Comparison of ENCODE assay signal across 8 mouse cellular contexts in genomic region chr11:3290640-3291310, GRCm38 (mm10). TPM values are rescaled to one million over a fixed set of nuclear protein-coding genes. Genes with fewer than 3 reads are reported as not detected.
A peak's percentile ranks its signal among the peaks of the same experiment; 100 is the strongest.
DNase-seq lines count a peak whose midpoint lies in the region; TF ChIP-seq lines count a peak whose summit lies in the region.

No protein-coding gene starts in this region.

- TF ChIP-seq POLR2A in bone marrow, adult 2 months (IDR thresholded peaks at IDR 0.05; ENCODE audit: borderline replicate concordance, control insufficient read depth, low read depth, low read length) = peak; percentile 48

- no peaks in the 10 kb centered on the region for H3K9me3 ChIP-seq in E14TG2a.4 (ENCODE audit: low read length)
- 0 out of 2 replicates have a peak, but pooled peaks cover 6% of the 10 kb centered on the region for H3K9me3 ChIP-seq in forebrain, embryonic 10.5 days
- 0 out of 2 replicates have a peak, but pooled peaks cover 3% of the 10 kb centered on the region for H3K9me3 ChIP-seq in hindbrain, embryonic 10.5 days

- H3K27ac ChIP-seq in bone marrow, adult 2 months (ENCODE audit: control insufficient read depth, insufficient read depth, low read depth, low read length, poor library complexity) = peak overlapping the region; percentile 98
- H3K27ac ChIP-seq in forebrain, embryonic 10.5 days = peak overlapping the region; percentile 100
- H3K27ac ChIP-seq in hindbrain, embryonic 10.5 days = peak overlapping the region; percentile 100

- H3K36me3 ChIP-seq in E14TG2a.4 (ENCODE audit: insufficient read depth, low read length) = peaks cover 44% of the 10 kb centered on the region
- peaks cover 44% of the 10 kb centered on the region for H3K36me3 ChIP-seq in forebrain, embryonic 10.5 days (replicated peaks)
- peaks cover 46% of the 10 kb centered on the region for H3K36me3 ChIP-seq in hindbrain, embryonic 10.5 days

- under 1% methylated on average over 50 of the region's 50 CpGs for WGBS in bone marrow, adult 2 months
- under 1% methylated on average over 50 of the region's 50 CpGs for WGBS in forebrain, embryonic 10.5 days
- WGBS in hindbrain, embryonic 10.5 days = under 1% methylated on average over 50 of the region's 50 CpGs

- TF ChIP-seq CTCF in E14TG2a.4 (conservative IDR thresholded peaks at IDR 0.05; ENCODE audit: low read length) = no peak
- TF ChIP-seq CTCF in bone marrow, adult 2 months (IDR thresholded peaks at IDR 0.05; ENCODE audit: control insufficient read depth, insufficient read depth, low read length) = no peak

- H3K4me1 ChIP-seq in E14TG2a.4 (replicated peaks; ENCODE audit: low read depth, low read length) = peaks cover 47% of the 10 kb centered on the region
- no peaks in the 10 kb centered on the region; the same call in 1 of the 2 replicates for H3K4me1 ChIP-seq in bone marrow, adult 2 months (ENCODE audit: control insufficient read depth, insufficient read depth, low read length)
- H3K4me1 ChIP-seq in forebrain, embryonic 10.5 days = peaks cover 58% of the 10 kb centered on the region
- peaks cover 53% of the 10 kb centered on the region for H3K4me1 ChIP-seq in hindbrain, embryonic 10.5 days (replicated peaks)

- DNase-seq in forebrain, embryonic 10.5 days (ENCODE audit: extremely low spot score, low spot score) = peak; percentile 55
- peak; percentile 61 for DNase-seq in hindbrain, embryonic 10.5 days (ENCODE audit: low spot score)
- peak; percentile 58 to 68 for DNase-seq in layer of hippocampus, postnatal 14 days (ENCODE audit: low spot score in 2 of 2)
- DNase-seq in lung, postnatal 10 days = peak; percentile 49
- DNase-seq in right cerebral cortex, adult 18-20 months = peak; percentile 74
- peak; percentile 33 for DNase-seq in urinary bladder, postnatal 25 days (ENCODE audit: low spot score)

- H3K27me3 ChIP-seq in E14TG2a.4 (ENCODE audit: insufficient read depth, low read length) = no peaks in the 10 kb centered on the region
- no peaks in the 10 kb centered on the region for H3K27me3 ChIP-seq in forebrain, embryonic 10.5 days (ENCODE audit: poor library complexity, severe bottlenecking)
- H3K27me3 ChIP-seq in hindbrain, embryonic 10.5 days (ENCODE audit: insufficient read depth, poor library complexity, severe bottlenecking) = no peaks in the 10 kb centered on the region

- H3K4me3 ChIP-seq in E14TG2a.4 (replicated peaks; ENCODE audit: low read length) = peak overlapping the region; percentile 94
- peak overlapping the region; percentile 88 for H3K4me3 ChIP-seq in bone marrow, adult 2 months (replicated peaks; ENCODE audit: control insufficient read depth, low read depth, low read length)
- H3K4me3 ChIP-seq in forebrain, embryonic 10.5 days = peak overlapping the region; percentile 95
- peak overlapping the region; percentile 95 for H3K4me3 ChIP-seq in hindbrain, embryonic 10.5 days

RNA-seq across cellular contexts. Expression of gene Patz1, which starts 2.1 kb away (rescaled TPM):
- polyA plus RNA-seq in bone marrow, adult 2 months (2011; ENCODE audit: insufficient read depth, insufficient read length, low replicate concordance, missing spikeins) = 33.6 and 53.9 TPM in 2 replicates
- 96.7 and 111 TPM in 2 replicates for polyA plus RNA-seq in forebrain, embryonic 10.5 days (2016; fragmentation: Nextera tagmentation; extraction: Ambion mirVana)
- polyA plus RNA-seq in hindbrain, embryonic 10.5 days (2016; fragmentation: Nextera tagmentation; extraction: Ambion mirVana) = 106 and 116 TPM in 2 replicates
- total RNA-seq in layer of hippocampus, postnatal 14 days (2021) = 10 to 100 TPM; 50.3 to 50.4 TPM

RNA-seq across cellular contexts. Expression of gene Drg1, which starts 24.6 kb away (rescaled TPM):
- 50.8 and 78.5 TPM in 2 replicates for polyA plus RNA-seq in bone marrow, adult 2 months (2011; ENCODE audit: insufficient read depth, insufficient read length, low replicate concordance, missing spikeins)
- 335 and 338 TPM in 2 replicates for polyA plus RNA-seq in forebrain, embryonic 10.5 days (2016; fragmentation: Nextera tagmentation; extraction: Ambion mirVana)
- 317 and 322 TPM in 2 replicates for polyA plus RNA-seq in hindbrain, embryonic 10.5 days (2016; fragmentation: Nextera tagmentation; extraction: Ambion mirVana)
- 100 to 1,000 TPM in 1 of 2 experiments, 10 to 100 TPM in 1; 89.8 to 103 TPM for total RNA-seq in layer of hippocampus, postnatal 14 days (2021)

RNA-seq across cellular contexts. Expression of gene Pik3ip1, which starts 39.4 kb away (rescaled TPM):
- polyA plus RNA-seq in bone marrow, adult 2 months (2011; ENCODE audit: insufficient read depth, insufficient read length, low replicate concordance, missing spikeins) = 11.6 and 29.7 TPM in 2 replicates
- 5.6 and 6.2 TPM in 2 replicates for polyA plus RNA-seq in forebrain, embryonic 10.5 days (2016; fragmentation: Nextera tagmentation; extraction: Ambion mirVana)
- polyA plus RNA-seq in hindbrain, embryonic 10.5 days (2016; fragmentation: Nextera tagmentation; extraction: Ambion mirVana) = 9.3 and 9.4 TPM in 2 replicates
- 10 to 100 TPM; 29.5 to 35.1 TPM for total RNA-seq in layer of hippocampus, postnatal 14 days (2021)

Comparison
In these comparisons a context has a peak if more than half of its experiments do, and no peak if none do; other contexts are left out.
1. Peak in every context shown above with its lines: DNase-seq, H3K4me3 ChIP-seq and H3K27ac ChIP-seq.